Comparison of ENCODE assay signal across 7 mouse cellular contexts in genomic region chr3:37723662-37724170, GRCm38 (mm10). TPM values are rescaled to one million over a fixed set of nuclear protein-coding genes. Genes with fewer than 3 reads are reported as not detected.
DNase-seq lines count a peak whose midpoint lies in the region; ATAC-seq and TF ChIP-seq lines count a peak whose summit lies in the region.

No protein-coding gene starts in this region.

- peak overlapping the region; percentile 70 for H3K4me2 ChIP-seq in forebrain, embryonic 15.5 days (replicated peaks)
- H3K4me2 ChIP-seq in liver, postnatal 0 days (ENCODE audit: low read depth, low read length): peak overlapping the region; percentile 73

- H3K27me3 ChIP-seq in spleen, adult 2 months (ENCODE audit: control insufficient read depth, insufficient read depth, low read length): peaks cover 6% of the 10 kb centered on the region
- no peaks in the 10 kb centered on the region for H3K27me3 ChIP-seq in forebrain, embryonic 15.5 days
- H3K27me3 ChIP-seq in liver, postnatal 0 days (ENCODE audit: insufficient read depth, low read length): peaks cover 9% of the 10 kb centered on the region; the same call in 1 of the 2 replicates

- WGBS in spleen, adult 2 months: 16% methylated on average over 17 of the region's 17 CpGs
- WGBS in forebrain, embryonic 15.5 days: under 1% methylated on average over 17 of the region's 17 CpGs
- WGBS in liver, postnatal 0 days (ENCODE audit: insufficient replicate concordance): 5% methylated on average over 17 of the region's 17 CpGs

- no peak for DNase-seq in spleen, adult 2 months (ENCODE audit: low read depth in 1 of 2, low spot score in 2 of 2)
- no peak for DNase-seq in spleen, postnatal 14 days (ENCODE audit: low spot score in 2 of 2)
- DNase-seq in layer of hippocampus, adult 2 months (ENCODE audit: low spot score in 2 of 2): peak in 1 of 2 experiments; percentile 49
- peak; percentile 24 for DNase-seq in liver, postnatal 0 days
- DNase-seq in right cerebral cortex, postnatal 4 days: peak; percentile 43
- DNase-seq in urinary bladder, postnatal 4 days (ENCODE audit: low spot score in 2 of 2): no peak

- ATAC-seq in forebrain, embryonic 15.5 days (replicated peaks): peak; percentile 73
- ATAC-seq in liver, postnatal 0 days: peak; percentile 40

- peak overlapping the region; percentile 42 for H3K9ac ChIP-seq in forebrain, embryonic 15.5 days (replicated peaks)
- H3K9ac ChIP-seq in liver, postnatal 0 days (replicated peaks): peak overlapping the region; percentile 57

- no peak for TF ChIP-seq POLR2A in spleen, adult 2 months (IDR thresholded peaks at IDR 0.05; ENCODE audit: low read depth, low read length)

- peaks cover 11% of the 10 kb centered on the region for H3K4me1 ChIP-seq in spleen, adult 2 months (ENCODE audit: control insufficient read depth, insufficient read depth, insufficient read length)
- H3K4me1 ChIP-seq in forebrain, embryonic 15.5 days: peaks cover 22% of the 10 kb centered on the region
- H3K4me1 ChIP-seq in liver, postnatal 0 days (ENCODE audit: insufficient read depth): peaks cover 36% of the 10 kb centered on the region

- H3K9me3 ChIP-seq in forebrain, embryonic 15.5 days: no peaks in the 10 kb centered on the region
- H3K9me3 ChIP-seq in liver, postnatal 0 days (ENCODE audit: low read length): no peaks in the 10 kb centered on the region

- TF ChIP-seq EP300 in liver, postnatal 0 days (IDR thresholded peaks at IDR 0.05; ENCODE audit: low read depth): no peak

- no peak overlapping the region for H3K27ac ChIP-seq in spleen, adult 2 months (ENCODE audit: insufficient read depth, low read length)
- peak overlapping the region; percentile 62 for H3K27ac ChIP-seq in forebrain, embryonic 15.5 days (replicated peaks)
- peak overlapping the region; percentile 90 for H3K27ac ChIP-seq in layer of hippocampus, adult 2 months
- H3K27ac ChIP-seq in liver, postnatal 0 days (ENCODE audit: low read depth): peak overlapping the region; percentile 89

- TF ChIP-seq CTCF in spleen, adult 2 months (IDR thresholded peaks at IDR 0.05; ENCODE audit: extremely low read depth, insufficient read depth, insufficient read length, insufficient replicate concordance): no peak
- no peak for TF ChIP-seq CTCF in layer of hippocampus, adult 2 months (conservative IDR thresholded peaks at IDR 0.05)
- no peak for TF ChIP-seq CTCF in liver, postnatal 0 days (IDR thresholded peaks at IDR 0.05; ENCODE audit: low read depth)

- H3K36me3 ChIP-seq in spleen, adult 2 months (ENCODE audit: control insufficient read depth, insufficient read depth, low read length): no peaks in the 10 kb centered on the region
- no peaks in the 10 kb centered on the region for H3K36me3 ChIP-seq in forebrain, embryonic 15.5 days
- H3K36me3 ChIP-seq in liver, postnatal 0 days (replicated peaks; ENCODE audit: insufficient read depth, low read length): no peaks in the 10 kb centered on the region

- H3K4me3 ChIP-seq in spleen, adult 2 months (ENCODE audit: extremely low read depth, insufficient read depth, insufficient read length): peak overlapping the region; percentile 49; the same call in 1 of the 2 replicates
- peak overlapping the region; percentile 45 for H3K4me3 ChIP-seq in forebrain, embryonic 15.5 days
- H3K4me3 ChIP-seq in layer of hippocampus, adult 2 months: peak overlapping the region; percentile 63
- peak overlapping the region; percentile 38 for H3K4me3 ChIP-seq in liver, postnatal 0 days (ENCODE audit: low read depth, low read length)

RNA-seq across cellular contexts. Expression of gene Gm5148, which starts 0.6 kb away (rescaled TPM):
- 0.62 and 0.70 TPM in 2 replicates for polyA plus RNA-seq in spleen, adult 2 months (2012; rRNA removed)
- 5.7 and 6.1 TPM in 2 replicates for polyA plus RNA-seq in forebrain, embryonic 15.5 days (2015; fragmentation: Nextera tagmentation; extraction: Ambion mirVana)
- 1 to 10 TPM; 5.1 to 5.9 TPM for total RNA-seq in layer of hippocampus, adult 2 months (2021)
- 3.0 and 4.1 TPM in 2 replicates for polyA plus RNA-seq in liver, postnatal 0 days (2015; fragmentation: Nextera tagmentation; extraction: Ambion mirVana)

Comparison
In these comparisons a context has a peak if more than half of its experiments do, and no peak if none do; other contexts are left out.
1. DNase-seq: peak in liver, postnatal 0 days (single experiment) and right cerebral cortex, postnatal 4 days (single experiment); none in spleen, adult 2 months (0 of 2), spleen, postnatal 14 days (0 of 2) and urinary bladder, postnatal 4 days (0 of 2).
2. Peak in every context shown above with its lines, with median percentiles within 50 percentile points of each other: H3K4me3 ChIP-seq.